Mouse (Mus musculus): ENCODE results near the gene Fuom.

DNA sequence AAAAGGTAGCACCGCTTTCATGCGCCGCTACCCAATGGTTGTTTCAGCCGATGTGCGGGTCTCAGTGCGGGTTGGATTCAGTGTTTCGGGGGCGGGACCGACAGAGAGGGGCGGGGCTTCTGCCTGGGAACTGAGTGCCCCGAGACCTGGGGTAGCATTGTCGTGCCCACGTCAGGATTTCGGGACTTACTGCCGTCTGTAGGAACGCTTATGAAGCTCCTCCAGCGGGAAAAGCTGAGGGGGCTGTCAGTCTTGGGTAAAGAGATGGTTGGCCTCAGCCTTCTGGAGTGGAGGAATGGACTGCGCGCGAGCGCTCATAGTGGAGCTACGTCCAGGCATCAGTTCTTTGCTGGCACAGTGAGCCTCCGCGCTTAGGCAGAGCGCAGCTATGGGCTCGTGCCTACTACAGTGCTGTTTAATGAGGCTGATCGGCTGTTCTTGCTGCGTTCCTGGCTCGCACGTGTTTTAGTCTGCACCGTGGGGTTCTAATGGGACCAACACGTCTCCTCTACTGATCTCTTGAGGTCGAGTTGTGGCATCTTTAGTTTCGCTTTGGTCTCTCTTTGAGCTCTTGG, 53.0 kb downstream of the Fuom start:
- no peak for TF ChIP-seq CTCF (IDR thresholded peaks at IDR 0.05; ENCODE audit: insufficient read depth, low read depth, low read length)
- no peak for TF ChIP-seq POLR2A (IDR thresholded peaks at IDR 0.05; ENCODE audit: insufficient read depth, low read depth, low read length)

Data from olfactory bulb, adult 2 months (tissue).